10 mouse cellular contexts compared by ENCODE assay signal in genomic region chr4:121014594-121015267, GRCm38 (mm10). TPM values are rescaled to one million over a fixed set of nuclear protein-coding genes. Genes with fewer than 3 reads are reported as not detected.
DNase-seq lines count a peak whose midpoint lies in the region; ATAC-seq and TF ChIP-seq lines count a peak whose summit lies in the region.
"Had no signal": no experiment of that assay in that cellular context is flagged by ENCODE, and none has a peak within 500 bp of the region (broad histone marks: within the 10 kb centered on the region; RNA-seq: fewer than 3 reads in every experiment).

No protein-coding gene starts in this region.

- no peak for TF ChIP-seq POLR2A in cortical plate, adult 2 months (IDR thresholded peaks at IDR 0.05; ENCODE audit: extremely low read depth, insufficient read depth, low read length)
- no peak for TF ChIP-seq POLR2A in limb, embryonic 14.5 days (IDR thresholded peaks at IDR 0.05; ENCODE audit: borderline replicate concordance, extremely low read depth, insufficient read depth, insufficient read length)

- WGBS in limb, embryonic 14.5 days, result 83% methylated on average over 10 of the region's 10 CpGs
- 85% methylated on average over 10 of the region's 10 CpGs for WGBS in neural tube, embryonic 15.5 days

- H3K4me1 ChIP-seq in cortical plate, adult 2 months (ENCODE audit: control insufficient read depth, insufficient read depth, low read length), result peaks cover 5% of the 10 kb centered on the region
- peaks cover 17% of the 10 kb centered on the region for H3K4me1 ChIP-seq in limb, embryonic 14.5 days (ENCODE audit: control insufficient read depth, insufficient read depth, low read length)
- H3K4me1 ChIP-seq in neural tube, embryonic 15.5 days, result peaks cover 48% of the 10 kb centered on the region

- H3K36me3 ChIP-seq in limb, embryonic 14.5 days (ENCODE audit: control insufficient read depth, insufficient read depth, low read length), result no peaks in the 10 kb centered on the region
- no peaks in the 10 kb centered on the region for H3K36me3 ChIP-seq in neural tube, embryonic 15.5 days

- H3K9me3 ChIP-seq in limb, embryonic 14.5 days (ENCODE audit: control insufficient read depth, low read length), result no peaks in the 10 kb centered on the region
- no peaks in the 10 kb centered on the region for H3K9me3 ChIP-seq in neural tube, embryonic 15.5 days (replicated peaks)

- 0 out of 2 replicates have a peak overlapping the region, but pooled peaks have one; percentile 79 for H3K4me2 ChIP-seq in limb, embryonic 14.5 days (replicated peaks; ENCODE audit: low read depth, low read length, severe bottlenecking)
- peak overlapping the region; percentile 74 for H3K4me2 ChIP-seq in neural tube, embryonic 15.5 days

- no peak for TF ChIP-seq CTCF in left cerebral cortex, adult 2 months (IDR thresholded peaks at IDR 0.05)
- TF ChIP-seq CTCF in cortical plate, adult 2 months (IDR thresholded peaks at IDR 0.05; ENCODE audit: extremely low read depth, insufficient read depth, low read length), result no peak

- H3K27me3 ChIP-seq in limb, embryonic 14.5 days (ENCODE audit: control insufficient read depth, insufficient read depth, low read length), result no peaks in the 10 kb centered on the region
- H3K27me3 ChIP-seq in neural tube, embryonic 15.5 days (replicated peaks), result no peaks in the 10 kb centered on the region

- peak overlapping the region; percentile 81; the same call in 1 of the 2 replicates for H3K27ac ChIP-seq in left cerebral cortex, adult 2 months
- no peak overlapping the region for H3K27ac ChIP-seq in cortical plate, adult 2 months (ENCODE audit: insufficient read depth, low read length)
- H3K27ac ChIP-seq in limb, embryonic 14.5 days (replicated peaks; ENCODE audit: low read depth, low read length), result no peak overlapping the region
- H3K27ac ChIP-seq in neural tube, embryonic 15.5 days (replicated peaks), result no peak overlapping the region

- intact Hi-C loops in left cerebral cortex, adult 2 months (cut with DNase I), result no loop called here

- no peak for ATAC-seq in limb, embryonic 14.5 days (ENCODE audit: low FRiP score, low read depth)
- ATAC-seq in neural tube, embryonic 15.5 days (ENCODE audit: low FRiP score), result no peak

- H3K4me3 ChIP-seq in left cerebral cortex, adult 2 months, result peak overlapping the region; percentile 99
- peak overlapping the region; percentile 71; the same call in 1 of the 2 replicates for H3K4me3 ChIP-seq in cortical plate, adult 2 months (ENCODE audit: insufficient read depth, low read length)
- H3K4me3 ChIP-seq in limb, embryonic 14.5 days (replicated peaks; ENCODE audit: low read length), result no peak overlapping the region
- H3K4me3 ChIP-seq in neural tube, embryonic 15.5 days (replicated peaks), result peak overlapping the region; percentile 99

- no peak overlapping the region for H3K9ac ChIP-seq in limb, embryonic 14.5 days (ENCODE audit: low read depth, low read length, severe bottlenecking)
- no peak overlapping the region for H3K9ac ChIP-seq in neural tube, embryonic 15.5 days (replicated peaks)

- no peak for DNase-seq in left cerebral cortex, adult 2 months (ENCODE audit: extremely low spot score in 1 of 2, low spot score in 2 of 2)
- DNase-seq in left cerebral cortex, adult 11 months (ENCODE audit: low spot score), result no peak
- no peak for DNase-seq in limb, embryonic 14.5 days (ENCODE audit: low spot score)
- DNase-seq in kidney, adult 18-20 months, result no peak
- DNase-seq in urinary bladder, postnatal 4 days (ENCODE audit: low spot score in 2 of 2), result no peak
- no peak for DNase-seq in left cerebral cortex, adult 9 months (ENCODE audit: low spot score in 2 of 2)
- DNase-seq: left cerebral cortex, postnatal 4 days; right cerebral cortex, postnatal 4 days had no signal

RNA-seq across cellular contexts. Expression of gene Smap2, which starts 2.3 kb away (rescaled TPM):
- 100 to 1,000 TPM; 186 to 201 TPM for total RNA-seq in left cerebral cortex, adult 2 months (2021)
- 100 and 101 TPM in 2 replicates for polyA plus RNA-seq in cortical plate, adult 2 months (2012; rRNA removed)
- polyA plus RNA-seq in limb, embryonic 14.5 days (2012; rRNA removed), result 19.8 and 21.7 TPM in 2 replicates
- 17.3 and 19.7 TPM in 2 replicates for polyA plus RNA-seq in limb, embryonic 14.5 days (2014; fragmentation: Nextera tagmentation; extraction: Ambion mirVana)
- polyA plus RNA-seq in neural tube, embryonic 15.5 days (2015; fragmentation: Nextera tagmentation; extraction: Ambion mirVana), result 41.4 and 43.4 TPM in 2 replicates

RNA-seq across cellular contexts. Expression of gene Col9a2, which starts 24.5 kb away (rescaled TPM):
- total RNA-seq in left cerebral cortex, adult 2 months (2021), result 1 to 10 TPM; 7.0 to 7.4 TPM
- polyA plus RNA-seq in cortical plate, adult 2 months (2012; rRNA removed), result 5.3 and 5.6 TPM in 2 replicates
- 248 and 256 TPM in 2 replicates for polyA plus RNA-seq in limb, embryonic 14.5 days (2012; rRNA removed)
- 83.8 and 87.5 TPM in 2 replicates for polyA plus RNA-seq in limb, embryonic 14.5 days (2014; fragmentation: Nextera tagmentation; extraction: Ambion mirVana)
- polyA plus RNA-seq in neural tube, embryonic 15.5 days (2015; fragmentation: Nextera tagmentation; extraction: Ambion mirVana), result 21.5 and 36.1 TPM in 2 replicates
